Mouse (Mus musculus) E14TG2a.4 (cell line): ENCODE data around the gene 3425401B19Rik.

Experiments
- CTCF ChIP-seq: conservative IDR thresholded peaks from 2 replicates; pipeline ENCODE4 v1.5.1; 2014; ENCODE audit warnings: low read length
- NANOG ChIP-seq: IDR thresholded peaks from 2 replicates; pipeline ENCODE4 v1.6.1; 2014; ENCODE audit warnings: borderline replicate concordance, low read length, mixed read lengths

DNA sequence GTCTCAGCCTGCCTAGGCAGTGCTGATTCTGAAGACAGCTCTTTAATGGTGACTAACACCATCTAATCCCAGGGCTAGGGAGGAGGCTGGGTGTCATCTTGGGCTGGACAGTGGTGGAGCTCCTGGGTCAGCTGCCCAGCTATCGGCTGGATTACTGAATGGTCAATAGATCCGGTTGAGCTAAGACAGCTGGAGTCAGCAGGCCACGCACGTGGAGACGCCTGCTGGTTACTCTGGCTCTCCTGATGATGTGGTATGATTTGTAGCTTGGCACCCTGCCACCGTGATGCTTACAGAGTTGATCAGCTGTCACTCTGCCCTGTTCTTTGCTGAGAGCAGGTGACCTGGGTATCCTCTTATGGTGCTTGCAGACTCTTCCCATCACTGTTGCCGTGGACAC is 23.7 kb upstream of the 3425401B19Rik start:
- TF ChIP-seq CTCF = no peak
- TF ChIP-seq NANOG = no peak
